Mouse (Mus musculus): ENCODE results near the gene Sult1e1. TPM values are rescaled to one million over a fixed set of nuclear protein-coding genes. Genes with fewer than 3 reads are reported as not detected.

Gene Sult1e1
- total and polyA plus RNA-seq, 2 experiments = 0.09 TPM; not detected in 1

DNA sequence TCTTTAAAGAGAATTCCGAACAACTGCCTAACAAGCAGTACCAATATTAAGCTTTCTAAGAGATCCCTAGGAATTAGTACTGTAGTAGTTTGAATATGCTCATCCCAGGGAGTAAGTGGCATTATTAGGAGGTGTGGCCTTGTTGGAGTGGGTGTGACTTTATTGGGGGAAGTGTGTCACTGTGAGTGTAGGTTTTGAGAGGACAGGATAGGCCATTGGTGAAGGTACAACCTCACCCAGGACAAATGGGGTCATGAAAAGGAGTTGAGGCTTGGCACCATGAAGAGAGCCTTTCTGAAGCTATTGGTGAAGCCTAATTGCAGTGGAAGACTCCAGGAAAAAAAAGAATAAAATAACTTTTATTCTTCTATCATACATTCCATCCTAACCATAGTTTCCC is 24.1 kb downstream of the Sult1e1 start:
- 73% methylated on average over 1 of the region's 1 CpGs for WGBS
- DNase-seq (ENCODE audit: extremely low read depth, low read depth, low spot score) = peak; percentile 72
- Histone ChIP-seq H3K36me3 (ENCODE audit: control insufficient read depth, insufficient read depth, low read length) (peaks cover 13% of the 10 kb centered on the region), H3K4me3 (ENCODE audit: insufficient read depth, low read depth, low read length) (peak overlapping the region; percentile 46), H3K79me2 (ENCODE audit: control insufficient read depth, insufficient read depth, low read length) (no peaks in the 10 kb centered on the region), H3K4me1 (ENCODE audit: control insufficient read depth, insufficient read depth, low read length) (peaks cover 4% of the 10 kb centered on the region; the same call in 1 of the 2 replicates), H3K27me3 (ENCODE audit: control insufficient read depth, insufficient read depth, low read length) (no peaks in the 10 kb centered on the region), H3K27ac (replicated peaks; ENCODE audit: insufficient read depth, low read depth, low read length) (no peak overlapping the region; the same call in 1 of the 2 replicates), H3K9ac (ENCODE audit: low read depth, low read length) (no peak overlapping the region)
- TF ChIP-seq CTCF (IDR thresholded peaks at IDR 0.05; ENCODE audit: low read depth, low read length) = no peak

DNA sequence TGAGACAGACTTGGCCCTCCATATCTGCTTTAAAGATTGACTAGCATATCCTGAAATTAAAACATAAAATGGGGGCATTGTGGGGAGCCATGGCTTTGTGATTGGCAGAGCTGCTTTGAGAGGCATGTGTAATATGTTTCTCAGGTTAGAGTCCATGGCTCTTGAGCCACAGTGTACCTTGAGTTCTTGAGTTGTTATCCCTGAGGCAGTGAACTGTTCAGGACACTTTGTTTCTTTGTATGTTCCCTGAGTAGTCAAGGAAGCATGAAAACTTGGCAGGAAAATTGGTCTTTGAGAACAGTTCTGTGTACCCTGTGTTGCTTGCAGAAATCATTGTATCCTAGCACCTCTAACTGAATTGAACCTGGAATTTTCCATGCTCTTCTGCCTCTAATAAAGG is 28.4 kb downstream of the Sult1e1 start:
- no peak overlapping the region for H3K4me3 ChIP-seq (ENCODE audit: insufficient read depth, low read depth, low read length)
- H3K79me2 ChIP-seq (ENCODE audit: control insufficient read depth, insufficient read depth, low read length) = no peaks in the 10 kb centered on the region
- H3K27ac ChIP-seq (replicated peaks; ENCODE audit: insufficient read depth, low read depth, low read length) = no peak overlapping the region
- H3K9ac ChIP-seq (ENCODE audit: low read depth, low read length) = no peak overlapping the region
- H3K36me3 ChIP-seq (ENCODE audit: control insufficient read depth, insufficient read depth, low read length) = peaks cover 19% of the 10 kb centered on the region
- peak; percentile 78 for DNase-seq (ENCODE audit: extremely low read depth, low read depth, low spot score)
- H3K27me3 ChIP-seq (ENCODE audit: control insufficient read depth, insufficient read depth, low read length) = no peaks in the 10 kb centered on the region
- no peak for TF ChIP-seq CTCF (IDR thresholded peaks at IDR 0.05; ENCODE audit: low read depth, low read length)
- no peak for TF ChIP-seq POLR2A (IDR thresholded peaks at IDR 0.05; ENCODE audit: extremely low read depth, insufficient read depth, low read length)
- H3K4me1 ChIP-seq (ENCODE audit: control insufficient read depth, insufficient read depth, low read length) = peaks cover 3% of the 10 kb centered on the region; the same call in 1 of the 2 replicates

DNA sequence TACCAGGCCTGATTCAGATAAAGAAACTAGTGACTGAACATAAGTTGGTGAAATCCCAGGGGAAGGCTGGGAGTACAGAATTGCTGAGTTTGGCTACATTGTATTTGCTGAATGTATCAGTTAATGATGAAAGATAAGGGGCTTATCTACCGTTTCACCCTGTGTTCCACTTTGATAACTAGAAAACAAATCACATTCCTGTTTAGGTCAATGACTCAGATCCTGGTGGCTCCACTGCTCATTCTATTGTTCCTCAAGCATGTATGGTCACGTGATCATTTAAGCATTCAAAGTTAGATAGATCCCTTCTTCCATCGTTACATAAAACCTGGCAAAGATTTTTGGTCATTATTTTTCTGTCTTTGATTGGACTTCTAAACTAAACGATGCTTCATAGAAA is 28.9 kb downstream of the Sult1e1 start:
- peak; percentile 45 for DNase-seq (ENCODE audit: extremely low read depth, low read depth, low spot score)
- H3K4me3 ChIP-seq (ENCODE audit: insufficient read depth, low read depth, low read length) = no peak overlapping the region
- peaks cover 3% of the 10 kb centered on the region; the same call in 1 of the 2 replicates for H3K4me1 ChIP-seq (ENCODE audit: control insufficient read depth, insufficient read depth, low read length)
- no peaks in the 10 kb centered on the region for H3K27me3 ChIP-seq (ENCODE audit: control insufficient read depth, insufficient read depth, low read length)
- H3K36me3 ChIP-seq (ENCODE audit: control insufficient read depth, insufficient read depth, low read length) = peaks cover 22% of the 10 kb centered on the region
- no peak overlapping the region for H3K27ac ChIP-seq (replicated peaks; ENCODE audit: insufficient read depth, low read depth, low read length)
- H3K9ac ChIP-seq (ENCODE audit: low read depth, low read length) = no peak overlapping the region
- no peak for TF ChIP-seq CTCF (IDR thresholded peaks at IDR 0.05; ENCODE audit: low read depth, low read length)
- TF ChIP-seq POLR2A (IDR thresholded peaks at IDR 0.05; ENCODE audit: extremely low read depth, insufficient read depth, low read length) = no peak
- H3K79me2 ChIP-seq (ENCODE audit: control insufficient read depth, insufficient read depth, low read length) = no peaks in the 10 kb centered on the region
- WGBS = 49% methylated on average over 4 of the region's 4 CpGs

DNA sequence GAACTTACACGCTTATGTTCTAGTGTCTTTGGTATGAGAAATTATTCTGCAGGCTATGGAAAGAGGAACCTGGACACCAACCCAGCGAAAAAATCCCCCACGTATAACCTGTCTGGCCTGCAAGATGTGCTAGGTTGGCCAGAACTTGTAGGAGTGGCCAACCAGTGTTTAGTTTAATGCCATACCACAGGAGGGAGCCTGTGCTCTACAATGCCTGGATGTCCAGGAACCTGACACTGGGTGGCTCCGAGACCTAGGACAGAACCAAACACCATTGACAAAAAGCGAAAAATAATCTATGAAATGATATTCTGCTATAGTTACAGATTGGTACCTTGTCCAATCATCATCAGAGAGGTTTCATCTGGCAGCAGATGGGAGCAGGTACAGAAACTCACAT is 31.2 kb downstream of the Sult1e1 start:
- TF ChIP-seq CTCF (IDR thresholded peaks at IDR 0.05; ENCODE audit: low read depth, low read length) (peak; percentile 69), POLR2A (IDR thresholded peaks at IDR 0.05; ENCODE audit: extremely low read depth, insufficient read depth, low read length) (no peak)
- peaks cover 23% of the 10 kb centered on the region for H3K36me3 ChIP-seq (ENCODE audit: control insufficient read depth, insufficient read depth, low read length)
- H3K4me1 ChIP-seq (ENCODE audit: control insufficient read depth, insufficient read depth, low read length) = no peaks in the 10 kb centered on the region
- peak; percentile 60 for DNase-seq (ENCODE audit: extremely low read depth, low read depth, low spot score)
- 65% methylated on average over 5 of the region's 5 CpGs for WGBS
- no peak overlapping the region for H3K27ac ChIP-seq (replicated peaks; ENCODE audit: insufficient read depth, low read depth, low read length)
- H3K9ac ChIP-seq (ENCODE audit: low read depth, low read length) = no peak overlapping the region
- no peak overlapping the region for H3K4me3 ChIP-seq (ENCODE audit: insufficient read depth, low read depth, low read length)
- H3K27me3 ChIP-seq (ENCODE audit: control insufficient read depth, insufficient read depth, low read length) = no peaks in the 10 kb centered on the region
- H3K79me2 ChIP-seq (ENCODE audit: control insufficient read depth, insufficient read depth, low read length) = no peaks in the 10 kb centered on the region

DNA sequence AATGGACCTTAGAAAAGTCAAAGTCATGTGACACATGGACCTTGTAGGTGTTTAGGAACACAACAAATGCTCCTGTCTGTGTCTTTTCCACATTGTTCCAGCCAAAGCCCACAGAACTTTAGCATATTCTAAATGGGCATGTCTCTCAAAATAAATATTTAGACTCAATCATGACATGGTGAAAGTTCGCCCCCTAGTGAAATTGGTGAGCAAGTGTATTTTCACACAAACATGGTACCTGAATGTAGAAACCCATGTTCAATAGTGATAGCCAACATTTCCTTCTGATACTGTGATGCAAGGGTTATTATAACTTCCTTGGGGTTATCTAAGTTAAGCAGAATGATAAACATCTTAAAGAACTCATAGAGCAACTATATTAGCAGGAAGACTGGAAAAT is 40.5 kb downstream of the Sult1e1 start:
- 32% methylated on average over 1 of the region's 1 CpGs for WGBS
- TF ChIP-seq CTCF (IDR thresholded peaks at IDR 0.05; ENCODE audit: low read depth, low read length) (peak; percentile 49), POLR2A (IDR thresholded peaks at IDR 0.05; ENCODE audit: extremely low read depth, insufficient read depth, low read length) (no peak)
- Histone ChIP-seq H3K27me3 (ENCODE audit: control insufficient read depth, insufficient read depth, low read length) (no peaks in the 10 kb centered on the region), H3K4me1 (ENCODE audit: control insufficient read depth, insufficient read depth, low read length) (no peaks in the 10 kb centered on the region), H3K27ac (replicated peaks; ENCODE audit: insufficient read depth, low read depth, low read length) (no peak overlapping the region), H3K79me2 (ENCODE audit: control insufficient read depth, insufficient read depth, low read length) (no peaks in the 10 kb centered on the region), H3K9ac (ENCODE audit: low read depth, low read length) (no peak overlapping the region), H3K4me3 (ENCODE audit: insufficient read depth, low read depth, low read length) (no peak overlapping the region), H3K36me3 (ENCODE audit: control insufficient read depth, insufficient read depth, low read length) (no peaks in the 10 kb centered on the region; the same call in 1 of the 2 replicates)
- DNase-seq (ENCODE audit: extremely low read depth, low read depth, low spot score) = peak; percentile 60

DNA sequence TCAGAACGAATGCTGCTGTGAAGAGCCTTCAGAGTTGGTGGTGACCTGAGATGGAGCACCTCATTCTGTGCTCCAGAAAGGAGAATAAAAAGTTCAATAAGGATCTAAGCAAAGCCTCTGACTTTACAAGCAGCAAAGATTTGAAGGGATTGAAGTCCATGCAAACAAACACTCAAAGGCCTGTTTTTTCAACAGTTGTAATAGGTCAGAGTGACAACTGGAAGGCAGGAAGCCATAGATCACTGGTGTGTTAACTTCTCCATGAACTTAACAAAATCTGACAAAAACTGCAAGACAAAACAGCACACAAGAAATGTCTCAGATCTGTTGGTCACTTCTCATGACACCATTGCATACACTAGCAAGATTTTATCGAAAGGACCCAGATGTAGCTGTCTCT is 53.3 kb downstream of the Sult1e1 start, which contains the start of gene Sult1b1:
Gene Sult1b1, minus strand, starts transcription at position 85 of the 400 bp plus-strand sequence.
- TF ChIP-seq POLR2A (IDR thresholded peaks at IDR 0.05; ENCODE audit: extremely low read depth, insufficient read depth, low read length) (no peak), CTCF (IDR thresholded peaks at IDR 0.05; ENCODE audit: low read depth, low read length) (no peak)
- Histone ChIP-seq H3K27me3 (ENCODE audit: control insufficient read depth, insufficient read depth, low read length) (no peaks in the 10 kb centered on the region), H3K4me3 (ENCODE audit: insufficient read depth, low read depth, low read length) (no peak within 1 kb of the TSS), H3K27ac (replicated peaks; ENCODE audit: insufficient read depth, low read depth, low read length) (peak within 1 kb of the TSS; percentile 94), H3K4me1 (ENCODE audit: control insufficient read depth, insufficient read depth, low read length) (peaks cover 4% of the 10 kb centered on the region; the same call in 1 of the 2 replicates), H3K79me2 (ENCODE audit: control insufficient read depth, insufficient read depth, low read length) (no peaks in the 10 kb centered on the region; the same call in 1 of the 2 replicates), H3K9ac (ENCODE audit: low read depth, low read length) (peak within 1 kb of the TSS; percentile 42; the same call in 1 of the 2 replicates), H3K36me3 (ENCODE audit: control insufficient read depth, insufficient read depth, low read length) (no peaks in the 10 kb centered on the region)
- WGBS = 63% methylated on average over 2 of the region's 2 CpGs
- DNase-seq (ENCODE audit: extremely low read depth, low read depth, low spot score) = peak; percentile 94

Data from liver, adult 2 months (tissue).